Mouse (Mus musculus) gastrocnemius, postnatal 14 days (tissue): ENCODE results near the gene Dse. TPM values are rescaled to one million over a fixed set of nuclear protein-coding genes. Genes with fewer than 3 reads are reported as not detected.

Experiments used
- DNase-seq: peaks from one replicate; pipeline ENCODE4 v3.0.0; 2021; ENCODE audit warnings: mixed read lengths
- intact Hi-C: fragments of 180-260 bp; cut with DNase I; formaldehyde crosslinking; loops from one replicate; pipeline ENCODE4 v1.15.1; 2025; ENCODE audit warnings: low total_unique reads
- total RNA-seq, 2 experiments: library from RNA; stranded (reverse); gene quantifications; 2 replicates each; pipeline ENCODE4 v1.2.3; 2021

The Dse gene
- total RNA-seq, 2 experiments from 2014 or later, result 6.9 to 10.7 TPM

DNA sequence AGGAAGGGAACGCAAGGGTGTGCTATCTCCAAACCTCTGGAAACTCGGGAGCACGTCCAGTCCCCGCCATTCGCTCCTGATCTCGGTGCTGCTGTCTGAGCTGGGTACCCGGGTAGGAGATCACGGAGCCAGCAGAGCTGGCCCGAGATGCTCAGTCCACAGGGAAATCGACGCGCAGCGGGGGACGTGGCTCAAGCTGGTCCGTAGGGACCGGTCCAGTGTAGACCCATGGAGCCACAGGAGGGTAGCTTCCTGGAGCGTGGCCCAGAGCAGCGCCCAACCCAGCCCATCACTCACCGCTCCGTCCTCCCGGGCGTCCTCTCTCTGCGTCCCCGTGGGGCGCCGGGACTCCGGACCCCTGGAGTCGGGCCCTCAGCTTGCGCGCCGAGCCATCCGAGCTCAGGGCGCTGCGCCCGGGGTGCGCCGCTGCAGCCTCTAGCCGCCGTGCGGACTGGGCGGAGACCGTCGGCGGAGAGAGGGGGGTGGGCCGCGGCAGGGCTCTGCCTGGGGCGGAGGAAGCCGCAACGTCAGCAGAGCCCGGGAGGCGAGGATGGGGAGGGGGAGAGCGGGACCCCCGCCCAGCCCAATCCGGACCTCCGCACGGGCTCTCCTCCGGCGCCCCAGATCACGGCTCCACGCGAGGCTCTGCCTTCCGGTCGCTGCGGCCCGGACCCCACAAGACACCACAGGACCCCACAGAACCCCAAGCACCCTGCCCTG is 572 bp downstream of the Dse start:
- intact Hi-C loops, result no loop called here

DNA sequence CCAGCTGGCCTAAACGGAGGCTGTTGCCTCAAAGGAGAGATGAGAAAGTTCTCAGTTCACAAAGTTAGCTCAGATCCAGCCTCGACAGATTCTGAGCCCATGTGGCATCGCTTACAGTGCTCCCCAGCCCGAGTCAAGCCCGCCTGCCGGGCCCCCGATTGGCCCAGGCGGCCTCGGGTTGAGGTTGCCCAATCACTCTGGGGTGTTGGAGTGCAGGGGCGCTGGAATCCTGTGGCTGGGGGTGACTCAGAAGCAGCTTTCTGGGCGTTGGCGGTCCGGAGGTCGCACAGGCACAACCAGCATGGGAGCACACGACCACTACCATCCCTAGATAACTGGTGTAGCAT is 1.1 kb downstream of the Dse start:
- intact Hi-C loops, result no loop called here
- DNase-seq, result peak; percentile 78

More for the DNA sequence above, 572 bp downstream of the Dse start:
- peak; percentile 77 for DNase-seq

DNA sequence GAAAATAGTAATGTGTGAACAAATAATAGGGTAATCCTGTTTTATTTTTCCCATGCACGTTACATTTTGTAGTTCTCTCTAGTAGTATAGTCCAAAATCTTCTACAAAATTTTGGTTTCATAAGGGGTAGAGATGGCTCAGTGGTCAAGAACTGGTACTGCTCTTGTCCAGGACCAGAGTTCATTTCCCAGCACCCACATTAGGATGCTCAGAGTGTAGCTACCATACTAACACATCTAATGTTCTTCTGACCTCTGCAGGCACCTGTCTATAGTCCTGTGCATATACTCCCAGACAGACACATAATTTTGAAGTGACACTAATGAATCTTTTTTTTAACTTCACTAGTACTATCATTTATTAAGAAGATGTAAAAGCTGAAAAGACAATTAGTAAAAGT is 1.7 kb downstream of the Dse start:
- intact Hi-C loops, result no loop called here
- DNase-seq, result no peak

DNA sequence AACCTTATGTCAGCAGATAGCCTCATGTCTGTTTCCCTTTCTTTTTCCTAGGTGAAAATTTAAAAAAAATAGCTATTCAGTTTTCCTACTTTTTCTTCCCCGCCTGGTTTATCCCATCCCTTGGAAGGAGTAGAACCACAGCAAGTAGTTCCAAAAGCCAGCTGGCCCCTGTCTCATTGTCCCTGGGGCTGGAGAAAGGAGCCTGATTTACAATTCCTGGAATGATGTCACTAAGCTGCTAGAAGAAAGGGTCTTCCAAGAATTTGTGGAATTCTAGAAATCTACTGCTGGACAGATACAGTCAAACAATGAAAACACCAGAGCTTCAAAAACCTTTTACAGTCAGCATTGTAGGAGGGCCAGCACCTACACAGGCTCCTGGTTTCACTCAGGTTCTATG is 6.8 kb downstream of the Dse start:
- DNase-seq, result peak; percentile 28
- intact Hi-C loops, result no loop called here

DNA sequence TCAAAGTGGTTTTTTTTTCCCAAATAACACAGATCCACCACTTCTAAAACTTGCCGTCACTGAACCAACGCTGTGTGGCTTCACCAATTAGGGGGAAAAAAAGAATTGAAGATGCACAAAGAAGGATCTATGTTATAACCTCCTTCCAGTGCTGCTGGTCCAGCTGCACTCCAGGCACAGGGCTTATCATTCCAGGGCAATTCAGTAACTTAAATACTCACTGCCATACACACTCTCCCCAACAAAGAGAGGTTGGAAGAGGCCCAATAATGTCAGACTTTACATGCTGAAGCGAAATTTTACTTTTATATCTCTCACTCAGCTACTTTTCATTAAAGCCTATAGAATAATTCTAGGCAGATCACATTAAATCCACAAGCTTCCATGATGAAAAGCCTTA is 8.9 kb downstream of the Dse start:
- intact Hi-C loops, result no loop called here

DNA sequence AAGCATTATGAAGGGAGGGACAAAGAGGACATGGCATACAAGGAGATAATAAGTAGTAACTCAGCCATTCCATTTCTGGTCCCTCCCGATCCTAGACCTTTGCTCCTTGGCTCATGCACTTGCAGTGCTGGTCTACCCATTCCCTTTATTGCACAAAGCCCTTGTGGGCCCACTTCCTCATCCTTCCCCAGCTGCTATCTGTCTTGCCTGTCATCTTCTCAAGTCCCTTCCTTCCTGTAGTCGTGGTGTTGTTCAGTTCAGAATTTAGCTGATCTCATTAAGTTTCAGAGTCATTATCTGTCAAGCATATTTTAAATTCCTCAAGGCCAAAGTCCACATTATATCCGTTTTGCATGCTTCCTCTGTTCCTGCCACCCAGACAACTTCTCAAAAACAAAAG is 9.5 kb downstream of the Dse start:
- intact Hi-C loops, result no loop called here
- DNase-seq, result no peak

More for the DNA sequence above, 8.9 kb downstream of the Dse start:
- DNase-seq, result no peak

DNA sequence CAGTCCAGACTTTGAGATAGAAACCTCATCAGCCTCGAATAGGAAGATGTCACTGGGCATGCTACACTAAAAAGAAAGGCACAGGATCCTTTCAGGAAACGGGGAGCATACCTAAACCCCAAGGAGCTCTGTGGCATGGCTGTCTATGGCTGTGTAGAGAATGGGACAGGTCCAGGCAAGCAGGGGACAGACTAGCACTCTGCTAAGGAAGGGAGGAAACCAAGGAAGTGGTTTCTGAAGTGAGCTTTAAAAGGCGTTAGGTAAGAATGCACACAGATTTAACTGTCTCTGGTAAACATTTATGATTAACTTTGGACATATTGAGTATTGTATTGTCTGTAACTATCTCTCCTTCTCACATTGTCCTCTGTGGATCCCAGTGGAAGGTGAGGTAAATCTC is 10.2 kb downstream of the Dse start:
- no peak for DNase-seq
- intact Hi-C loops, result no loop called here

DNA sequence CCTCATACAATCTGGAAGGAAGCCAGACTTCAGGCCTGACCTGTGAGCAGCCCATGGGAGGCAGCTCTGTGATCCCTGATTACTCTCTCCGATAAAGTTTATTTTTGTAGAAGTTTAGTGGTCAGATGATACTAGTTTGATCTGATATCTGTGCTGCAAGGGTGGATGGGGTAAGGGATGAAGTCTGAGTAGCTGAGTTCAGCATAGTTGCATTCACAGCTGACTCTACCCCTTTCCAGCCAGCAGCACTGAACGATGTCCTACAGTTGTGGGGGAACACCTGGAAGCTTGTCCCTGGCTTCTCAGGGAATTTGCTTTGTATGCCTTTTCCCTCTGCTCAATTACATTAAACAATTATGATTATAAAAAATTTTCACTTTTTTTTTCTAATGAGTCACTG is 12.6 kb downstream of the Dse start:
- no peak for DNase-seq
- intact Hi-C loops, result no loop called here

DNA sequence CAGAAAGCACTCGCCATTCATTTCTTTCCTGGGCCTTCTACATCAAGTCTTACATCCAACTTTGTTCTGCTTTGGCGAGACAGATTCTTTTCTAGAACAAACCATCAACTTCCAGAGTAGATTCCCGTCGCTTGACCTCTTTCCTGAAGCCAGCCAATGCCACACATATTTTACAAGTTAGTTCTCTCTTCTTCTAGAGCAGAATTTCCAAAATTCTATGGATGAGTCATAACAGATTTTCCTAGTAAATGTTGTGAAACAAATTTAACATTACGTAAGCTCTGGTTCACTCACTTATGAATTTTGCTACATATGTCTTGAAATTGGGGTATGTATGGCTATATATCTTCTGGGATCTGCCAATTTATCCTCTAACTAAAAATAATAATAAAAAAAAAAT is 13.0 kb downstream of the Dse start:
- no peak for DNase-seq
- intact Hi-C loops, result no loop called here

DNA sequence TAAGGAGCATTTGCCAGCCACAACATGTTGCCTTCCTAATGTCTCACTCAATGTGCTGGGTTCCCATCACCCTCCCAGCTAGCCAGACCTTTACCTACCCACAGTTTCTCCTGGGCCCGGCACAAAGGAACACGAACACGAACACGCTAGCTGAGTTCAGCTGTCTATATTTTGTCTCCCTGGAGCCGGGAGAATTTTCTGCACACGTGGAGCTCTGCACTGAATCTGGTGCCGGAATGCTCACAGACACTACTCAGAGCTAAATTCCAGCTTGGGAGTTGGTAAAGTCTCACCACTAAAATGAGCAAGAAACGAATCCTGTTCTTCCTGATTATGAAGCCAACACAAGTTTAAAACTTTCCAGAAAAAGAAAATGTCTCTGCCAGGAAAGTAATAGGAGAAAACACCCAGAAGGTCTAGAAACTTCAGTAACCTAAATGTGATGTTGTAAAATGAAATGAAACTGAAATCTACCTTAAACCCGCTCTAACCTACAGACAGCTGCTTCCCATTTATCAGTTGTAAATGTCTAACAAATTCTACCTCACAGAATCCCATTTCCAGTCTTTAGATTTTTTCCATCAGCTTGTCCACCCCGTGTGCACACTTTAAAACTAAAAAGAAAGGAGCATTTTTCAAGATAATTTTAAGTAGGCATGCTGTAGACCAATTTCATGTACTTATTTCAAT is 20.8 kb downstream of the Dse start:
- intact Hi-C loops, result no loop called here
- DNase-seq, result no peak

DNA sequence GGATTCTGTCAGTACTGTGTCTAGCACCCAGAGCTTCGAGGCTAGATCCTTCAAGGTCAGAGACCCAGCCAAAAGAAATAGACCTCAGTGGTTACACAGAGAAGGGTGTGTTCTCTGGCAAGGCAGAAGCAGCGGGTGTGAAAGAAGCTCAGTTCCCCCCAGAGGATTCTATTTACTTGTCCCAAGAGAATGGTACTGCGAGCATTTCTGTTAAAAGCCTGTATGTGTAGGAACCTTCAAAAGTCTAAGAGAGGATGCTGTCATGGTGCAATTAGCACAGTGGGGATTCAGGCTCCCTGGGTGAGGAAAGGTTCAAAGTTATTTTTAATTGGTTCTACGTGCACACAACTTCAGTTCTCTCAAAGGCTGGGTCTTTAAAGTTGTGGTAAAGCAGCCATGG is 22.0 kb downstream of the Dse start:
- intact Hi-C loops, result no loop called here
- DNase-seq, result no peak

DNA sequence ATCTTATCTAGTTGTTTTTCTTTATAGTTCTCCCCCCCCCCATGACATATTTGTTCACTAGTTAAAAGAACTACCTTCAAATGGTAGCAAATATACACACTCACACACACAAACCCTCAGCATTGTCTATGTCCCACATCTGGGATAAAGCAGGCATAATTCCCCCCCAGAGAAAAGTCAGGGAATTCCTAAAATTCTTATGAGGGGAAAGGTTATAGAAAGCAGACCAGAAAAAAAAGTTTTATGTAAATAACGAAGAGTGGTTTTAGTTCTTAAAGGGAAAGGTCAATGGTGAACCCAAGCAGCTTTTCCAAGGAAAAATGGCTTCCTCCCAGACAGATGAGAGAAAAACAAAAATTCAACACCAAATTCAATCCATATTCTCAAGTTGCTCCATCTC is 22.6 kb downstream of the Dse start:
- intact Hi-C loops, result no loop called here
- DNase-seq, result no peak

DNA sequence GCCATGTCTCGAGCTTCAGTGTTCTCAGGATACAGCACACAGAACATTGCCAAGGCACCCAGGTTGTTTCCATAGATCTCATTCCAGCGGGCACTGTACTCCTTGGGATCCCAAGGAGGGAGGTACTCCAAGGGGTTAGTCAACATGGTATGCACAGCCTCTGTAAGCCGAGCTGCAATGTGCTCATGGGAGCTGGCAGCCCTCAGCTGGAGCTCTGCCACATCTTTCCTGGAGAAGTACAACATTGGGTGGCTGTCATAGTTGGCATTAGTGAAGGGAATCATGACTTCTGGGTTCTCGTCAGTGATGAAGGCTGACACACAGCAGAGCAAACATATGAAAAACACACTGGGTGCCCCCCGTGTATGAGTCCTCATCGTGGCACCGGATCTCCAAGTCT is 23.8 kb downstream of the Dse start:
- DNase-seq, result peak; percentile 36
- intact Hi-C loops, result no loop called here

DNA sequence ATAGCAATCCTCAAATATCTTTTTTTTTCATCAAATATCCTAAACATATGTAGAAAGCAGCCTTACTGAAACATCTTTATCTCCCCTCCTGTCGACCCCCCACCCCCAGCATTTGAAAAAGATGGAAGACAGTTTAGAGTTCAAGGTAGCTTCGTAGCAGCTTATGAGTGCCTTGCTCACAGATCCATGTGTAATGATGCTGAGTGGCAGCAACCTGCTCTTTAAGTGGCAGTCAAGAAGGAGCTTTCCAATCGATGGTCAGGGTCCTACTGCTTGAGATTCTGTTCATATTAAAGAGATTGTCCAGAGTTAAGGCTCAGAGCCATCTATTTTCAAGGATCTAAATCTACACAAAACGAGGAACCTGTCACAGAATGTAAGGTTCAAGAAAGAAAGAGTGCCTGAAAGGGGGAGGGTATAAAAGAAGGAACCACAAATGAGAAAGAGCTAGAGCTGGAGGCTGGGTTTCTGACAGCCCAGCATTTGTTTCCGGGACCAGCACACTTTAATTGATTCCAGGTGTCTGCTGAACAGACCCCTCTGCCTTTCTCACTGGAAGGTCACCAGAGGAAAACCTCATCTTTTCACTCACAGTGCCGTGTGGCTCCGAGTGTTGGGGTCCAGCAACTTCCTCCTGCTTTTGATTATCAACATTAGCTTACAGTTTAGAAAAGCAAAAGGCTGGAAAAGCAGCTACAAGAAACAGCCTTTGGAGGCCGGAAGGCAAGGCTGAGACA is 31.5 kb downstream of the Dse start:
- DNase-seq, result no peak
- intact Hi-C loops, result no loop called here

DNA sequence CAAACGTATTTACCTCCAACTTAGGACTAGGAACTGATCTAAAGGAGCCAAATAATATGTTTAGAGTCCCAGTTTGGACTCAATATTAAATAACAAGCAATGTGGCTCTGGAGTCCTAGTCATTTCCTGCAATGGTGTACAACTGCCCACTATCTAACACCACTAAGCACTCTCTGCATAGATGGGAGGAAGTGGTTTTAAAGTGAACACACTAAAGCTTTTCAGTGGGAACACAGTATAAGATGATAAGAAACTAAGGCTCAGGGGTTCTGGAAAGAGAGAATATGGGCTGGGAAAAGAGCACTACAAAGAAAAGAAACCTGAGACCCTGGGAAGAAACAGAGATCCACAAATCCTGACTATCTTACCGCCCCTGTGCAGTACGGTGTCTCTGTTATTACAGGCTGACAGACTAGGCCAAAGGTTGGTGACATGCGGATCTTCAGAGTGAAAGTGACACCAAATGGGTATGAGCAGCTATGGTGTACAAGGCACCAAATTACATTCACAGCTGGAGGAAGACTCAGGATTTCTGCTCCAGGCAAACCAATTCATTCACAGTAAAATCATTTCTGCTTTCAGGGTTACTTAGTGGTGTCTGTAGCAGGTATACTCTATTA is 34.7 kb downstream of the Dse start:
- intact Hi-C loops, result no loop called here

DNA sequence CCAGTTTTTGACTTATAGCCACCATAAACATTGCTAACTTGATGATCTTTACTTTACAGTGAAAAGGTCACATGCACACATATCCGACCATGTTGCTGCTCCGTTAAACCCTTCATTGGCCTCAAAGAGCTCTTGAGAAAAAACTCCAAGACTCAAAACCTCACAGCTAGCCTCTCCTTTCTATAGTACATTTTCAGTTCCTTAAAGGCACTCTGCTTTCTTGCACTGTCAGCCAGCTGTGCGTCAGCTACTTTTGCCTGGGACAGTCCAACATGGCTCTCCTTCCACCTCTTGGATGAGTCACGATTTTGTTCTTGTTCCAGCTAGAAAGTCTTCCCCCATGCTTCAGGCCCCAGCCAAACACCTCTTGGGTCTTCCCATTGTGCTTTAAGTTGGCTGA is 35.9 kb downstream of the Dse start:
- no peak for DNase-seq
- intact Hi-C loops, result no loop called here

More for the DNA sequence above, 34.7 kb downstream of the Dse start:
- DNase-seq, result no peak

DNA sequence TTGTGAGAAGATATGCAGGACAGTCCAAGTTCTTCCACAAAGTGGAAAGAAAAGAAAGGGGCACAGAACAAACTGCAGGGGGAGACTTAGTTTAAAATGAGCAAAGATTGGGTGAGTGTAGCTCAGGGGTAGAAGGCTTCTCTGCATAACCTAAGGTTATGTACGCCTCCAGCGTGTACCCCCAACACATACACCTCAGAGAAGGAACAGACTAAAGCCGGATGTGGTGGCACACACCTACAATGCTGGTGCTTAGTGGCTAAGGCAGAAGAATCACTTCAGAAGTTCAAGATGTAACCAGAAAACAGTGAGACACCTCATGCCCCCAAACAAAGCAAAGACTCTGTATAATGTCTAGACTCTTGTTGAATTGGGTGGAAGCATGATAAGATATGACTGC is 36.3 kb downstream of the Dse start:
- DNase-seq, result no peak
- intact Hi-C loops, result no loop called here

DNA sequence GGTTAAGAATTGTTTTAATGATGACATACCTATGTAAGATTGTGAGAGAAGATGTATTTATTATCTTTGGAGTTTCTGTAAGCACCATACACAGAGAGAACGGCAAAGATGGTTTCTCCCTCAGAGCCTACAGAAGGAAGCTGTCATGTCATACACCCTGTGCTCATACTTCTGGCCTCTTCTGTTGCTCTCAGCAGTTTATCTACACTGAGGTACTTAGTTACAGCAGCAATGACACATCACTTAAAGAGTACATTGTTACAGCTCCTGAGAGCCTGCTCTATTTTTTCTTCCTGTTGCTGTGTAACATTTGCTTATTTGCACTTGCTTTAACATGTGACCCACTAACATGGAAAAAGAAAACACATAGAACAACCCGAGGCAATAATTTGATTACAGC is 40.5 kb downstream of the Dse start:
- DNase-seq, result no peak

DNA sequence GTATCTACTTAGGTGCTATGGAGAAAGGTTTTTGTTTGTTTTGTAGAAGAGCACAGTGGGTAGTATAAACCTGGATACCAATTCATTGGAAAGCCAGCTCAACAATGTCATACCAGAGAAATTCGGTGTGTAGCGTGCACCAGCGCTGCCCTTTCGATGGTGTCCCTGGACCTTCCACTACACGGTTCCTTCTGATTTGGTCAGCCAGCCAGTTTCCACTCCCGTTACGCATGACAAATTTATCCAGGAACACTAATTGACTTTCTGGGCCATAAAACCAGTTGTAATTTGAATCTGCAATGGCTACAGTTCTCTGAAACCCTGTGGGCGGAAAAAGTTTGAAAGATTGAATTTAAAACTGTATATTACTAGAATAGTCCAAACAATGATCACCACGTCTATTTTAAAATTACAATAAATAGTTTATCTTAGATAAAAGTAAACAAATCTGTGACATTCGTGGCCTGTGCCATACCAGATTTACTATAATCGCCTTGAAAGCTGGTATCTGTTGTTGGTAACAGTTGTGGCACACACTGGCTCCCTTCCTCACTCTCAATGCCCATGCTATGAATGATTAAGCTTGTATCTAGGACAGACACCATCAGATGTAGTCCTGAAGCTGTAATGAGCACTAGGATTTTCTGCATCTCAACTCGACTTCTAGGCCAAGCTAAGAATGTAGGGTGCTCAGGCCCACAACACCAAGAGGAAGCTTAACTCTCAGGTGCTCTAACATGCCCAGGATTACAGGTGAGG is 51.5 kb downstream of the Dse start:
- intact Hi-C loops, result no loop called here
- no peak for DNase-seq

More for the DNA sequence above, 40.5 kb downstream of the Dse start:
- intact Hi-C loops, result no loop called here

DNA sequence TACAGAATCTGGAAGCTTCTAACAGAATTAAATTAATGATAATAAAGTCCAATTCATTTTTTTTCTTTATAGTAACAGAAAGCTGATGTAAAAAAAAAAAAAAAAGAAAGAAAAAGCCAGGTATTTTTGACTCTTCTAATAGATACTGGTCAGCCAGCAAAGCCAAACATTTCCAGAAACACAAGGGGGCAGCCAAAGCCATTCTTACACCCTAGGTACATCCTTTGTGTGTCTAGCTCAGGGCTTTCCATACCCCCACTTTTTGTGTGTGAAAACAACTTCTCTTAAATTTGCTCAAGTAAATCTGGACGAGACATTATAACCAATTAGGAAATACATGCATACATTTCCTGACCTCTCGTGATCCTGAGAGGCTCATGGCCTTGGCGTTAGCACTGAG is 55.7 kb downstream of the Dse start:
- intact Hi-C loops, result no loop called here
- DNase-seq, result peak; percentile 9
